Mouse (Mus musculus): ENCODE measurements around the gene BC030499.
A peak's percentile ranks its signal among the peaks of the same experiment; 100 is the strongest.

The BC030499 gene

GRCm38 (mm10) chr11:78290654-78291053, at the start of gene BC030499:
Gene BC030499, plus strand, starts transcription at chr11:78290841.
- no peak for DNase-seq

DNA sequence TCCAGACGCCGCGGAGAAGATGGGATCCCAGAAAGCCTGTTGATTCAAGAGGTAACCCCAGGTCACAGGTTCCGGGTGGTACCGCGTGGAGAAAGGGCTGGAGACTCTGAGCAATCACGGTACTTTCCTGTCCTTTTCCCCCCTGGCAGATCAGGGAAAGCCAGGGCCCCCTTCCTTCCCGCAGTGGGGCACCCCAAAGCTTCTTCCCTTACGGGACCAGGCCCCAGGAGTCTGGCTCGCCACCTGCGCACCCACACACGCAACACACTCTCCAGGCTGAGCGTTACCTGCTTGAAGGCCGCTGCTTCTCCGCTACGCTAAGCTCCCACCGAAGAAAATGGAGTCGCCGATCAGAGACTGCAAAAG, 45.4 kb upstream of the BC030499 start:
- DNase-seq: no peak

- peak; percentile 93 for DNase-seq
Measured at GRCm38 (mm10) chr11:78245627-78246317, 44.9 kb upstream of the BC030499 start, which contains the start of the genes Sdf2 and Supt6. Gene Sdf2, plus strand, starts transcription at chr11:78245746. Gene Supt6, minus strand, starts transcription at chr11:78245987.

- DNase-seq: no peak
Measured at GRCm38 (mm10) chr11:78246318-78247011, 44.2 kb upstream of the BC030499 start.

- no peak for DNase-seq
Measured at GRCm38 (mm10) chr11:78247012-78247348, 43.7 kb upstream of the BC030499 start.

- peak; percentile 18 for DNase-seq
Measured at GRCm38 (mm10) chr11:78247727-78248140, 42.9 kb upstream of the BC030499 start.

DNA sequence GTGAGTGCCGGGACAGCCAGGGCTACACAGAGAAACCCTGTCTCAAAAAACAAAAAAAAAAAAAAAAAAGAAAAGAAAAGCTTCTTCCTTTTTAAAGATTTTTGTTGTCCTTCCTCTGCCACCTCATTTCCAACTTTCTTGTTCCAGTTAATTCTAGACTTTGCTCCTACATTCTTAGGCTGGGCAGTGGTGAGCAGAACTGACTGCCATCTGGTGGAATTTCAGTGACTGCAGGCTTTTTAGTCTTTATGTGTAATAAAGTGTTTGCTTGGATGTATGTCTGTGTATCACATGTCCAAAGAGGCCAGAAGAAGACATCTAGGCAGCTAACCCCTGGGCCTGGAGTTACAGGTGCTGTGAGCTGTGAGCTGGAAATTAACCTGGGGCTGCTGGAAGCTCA, 34.0 kb upstream of the BC030499 start:
- no peak for DNase-seq

GRCm38 (mm10) chr11:78260489-78261258, 30.0 kb upstream of the BC030499 start:
- DNase-seq: no peak

DNA sequence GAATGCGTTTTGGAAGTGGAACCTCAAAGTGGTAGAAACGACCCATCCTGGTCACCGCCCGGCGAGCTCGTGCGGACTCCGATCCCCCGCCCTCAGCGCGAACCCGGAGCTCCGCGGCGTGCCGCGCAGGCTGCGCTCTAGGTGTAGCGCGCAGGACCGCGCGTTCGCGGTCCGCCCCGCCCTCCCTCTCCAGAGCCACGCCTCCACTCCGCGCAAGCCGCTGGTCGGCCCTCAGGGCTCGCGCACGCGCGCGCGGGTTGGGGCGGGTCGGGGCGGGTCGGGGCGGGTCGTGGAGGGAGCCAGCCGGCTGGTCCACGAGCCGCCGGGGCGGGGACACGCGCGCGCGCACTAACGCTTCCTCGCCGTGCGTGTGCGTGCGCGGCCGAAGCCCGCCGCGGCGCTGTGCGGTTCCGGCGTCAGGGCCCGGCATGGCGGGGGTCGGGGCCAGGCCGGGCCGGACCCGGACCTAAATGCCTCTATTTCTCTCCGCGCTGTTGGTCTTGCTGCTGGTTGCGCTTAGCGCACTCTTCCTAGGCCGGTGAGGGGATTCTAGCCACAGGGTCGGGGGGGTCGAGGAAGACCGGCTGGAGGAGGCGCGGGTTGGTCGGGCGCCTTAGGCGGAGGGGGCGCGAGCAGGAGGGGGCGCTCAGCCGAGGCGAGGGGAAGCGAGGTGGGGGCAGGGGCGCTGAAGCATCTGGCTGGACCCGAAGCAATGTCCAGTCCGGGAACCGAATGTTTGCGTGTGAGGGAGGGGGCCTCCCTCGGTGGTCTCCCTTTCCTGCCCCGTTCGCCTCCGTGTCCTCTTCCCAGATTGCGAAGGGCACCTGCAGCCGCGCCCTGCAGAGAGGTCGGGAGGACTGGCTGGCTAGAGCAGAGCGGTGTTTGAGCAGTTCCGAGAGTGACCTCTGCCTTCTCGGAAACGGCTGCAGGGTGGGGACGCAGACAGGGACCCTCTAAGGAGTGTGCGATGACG, 29.0 kb upstream of the BC030499 start, which contains the start of gene 2610507B11Rik:
TSS of gene 2610507B11Rik (plus strand) at position 373 of the 973 bp plus-strand sequence.
- DNase-seq: peak; percentile 98

- DNase-seq: peak; percentile 82
Measured at GRCm38 (mm10) chr11:78262550-78262949, 28.1 kb upstream of the BC030499 start.

DNA sequence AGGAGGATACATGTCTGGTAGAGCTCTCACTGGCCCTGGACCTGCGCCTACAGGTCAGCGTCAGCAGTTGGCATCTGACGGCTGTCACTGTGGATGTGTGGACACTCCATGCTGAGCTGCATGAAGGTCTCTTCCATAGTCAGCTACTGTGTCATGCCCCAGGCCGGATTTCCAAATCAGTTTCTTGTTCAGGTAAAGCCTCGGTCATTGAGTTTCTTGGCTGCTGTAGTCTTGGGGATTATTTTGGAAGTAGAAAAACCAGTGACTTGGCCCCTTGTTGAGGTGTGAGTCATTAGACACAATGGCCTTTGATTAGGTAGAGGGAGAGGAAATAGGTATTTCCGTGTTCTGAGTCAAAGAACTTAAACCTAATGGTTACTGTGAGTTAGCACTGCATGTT, 25.1 kb upstream of the BC030499 start:
- no peak for DNase-seq

GRCm38 (mm10) chr11:78271986-78272385, 18.7 kb upstream of the BC030499 start:
- DNase-seq: no peak

DNA sequence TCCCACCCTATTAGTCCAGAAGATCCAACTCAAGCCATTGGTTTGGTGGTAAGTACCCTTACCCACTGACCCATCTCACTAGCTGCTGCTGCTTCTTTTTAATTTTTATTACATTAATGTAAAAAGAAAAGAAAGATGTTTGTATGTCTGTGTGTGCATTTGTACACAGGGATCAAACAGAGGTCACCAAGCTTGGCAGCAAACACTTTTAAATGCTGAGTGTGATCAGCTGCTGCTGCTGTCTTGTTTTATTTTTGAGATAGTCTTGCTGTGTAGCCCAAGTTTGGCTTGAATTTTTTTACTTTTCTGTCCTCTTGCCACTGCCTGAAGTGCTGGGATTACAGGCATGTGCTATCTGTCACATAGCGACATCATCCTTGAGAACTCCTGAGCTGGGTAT, 15.0 kb upstream of the BC030499 start:
- DNase-seq: no peak

DNA sequence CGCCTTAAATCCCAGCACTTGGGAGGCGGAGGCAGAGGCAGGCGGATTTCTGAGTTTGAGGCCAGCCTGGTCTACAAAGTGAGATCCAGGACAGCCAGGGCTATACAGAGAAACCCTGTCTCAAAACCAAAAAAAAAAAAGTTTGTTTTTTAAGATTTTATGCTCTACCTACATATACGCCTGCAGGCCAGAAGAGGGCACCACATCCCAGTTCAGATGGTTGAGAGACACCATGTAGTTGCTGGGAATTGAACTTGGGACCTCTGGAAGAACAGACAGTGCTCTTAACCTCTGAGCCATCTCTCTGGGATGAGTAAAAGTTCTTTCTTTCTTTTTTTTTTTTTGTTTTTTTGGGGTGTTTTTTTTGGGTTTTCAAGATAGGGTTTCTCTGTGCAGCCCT, 14.5 kb upstream of the BC030499 start:
- DNase-seq: peak; percentile 5

DNA sequence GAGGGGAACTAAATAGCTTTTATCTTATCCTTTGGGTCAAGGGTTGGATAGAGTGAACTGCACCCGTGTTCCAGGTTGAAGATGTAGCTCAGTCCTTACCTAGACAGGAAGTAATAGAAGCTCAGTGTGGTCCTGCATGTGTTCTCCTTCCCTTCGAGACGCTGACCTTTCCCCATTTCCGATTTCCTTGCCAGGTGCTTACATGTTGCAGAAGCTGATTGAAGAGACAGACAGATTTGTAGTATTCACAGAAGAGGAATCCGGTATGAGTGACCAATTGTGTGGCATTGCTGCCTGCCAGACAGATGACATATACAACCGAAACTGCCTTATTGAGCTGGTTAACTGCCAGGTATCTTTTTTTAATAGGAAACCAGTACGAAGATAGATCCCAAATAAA, 11.8 kb upstream of the BC030499 start:
- DNase-seq: no peak

DNA sequence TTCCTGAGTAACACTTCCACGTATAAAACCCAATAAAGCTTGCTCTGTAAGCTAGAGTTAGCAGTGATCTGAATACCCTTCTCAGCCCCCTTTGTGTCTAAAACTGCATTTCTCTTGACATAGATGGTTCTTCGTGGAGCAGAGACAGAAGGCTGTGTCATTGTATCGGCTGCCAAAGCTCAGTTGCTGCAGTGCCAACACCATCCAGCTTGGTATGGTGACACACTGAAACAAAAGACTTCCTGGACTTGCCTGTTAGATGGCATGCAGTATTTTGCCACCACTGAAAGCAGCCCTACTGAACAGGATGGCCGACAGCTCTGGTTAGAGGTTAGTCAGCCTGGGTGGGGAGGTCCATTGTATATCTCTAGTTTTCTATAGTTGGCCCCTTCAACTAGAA, 11.1 kb upstream of the BC030499 start:
- DNase-seq: no peak

- no peak for DNase-seq
Measured at GRCm38 (mm10) chr11:78289146-78289763, 1.4 kb upstream of the BC030499 start.

DNA sequence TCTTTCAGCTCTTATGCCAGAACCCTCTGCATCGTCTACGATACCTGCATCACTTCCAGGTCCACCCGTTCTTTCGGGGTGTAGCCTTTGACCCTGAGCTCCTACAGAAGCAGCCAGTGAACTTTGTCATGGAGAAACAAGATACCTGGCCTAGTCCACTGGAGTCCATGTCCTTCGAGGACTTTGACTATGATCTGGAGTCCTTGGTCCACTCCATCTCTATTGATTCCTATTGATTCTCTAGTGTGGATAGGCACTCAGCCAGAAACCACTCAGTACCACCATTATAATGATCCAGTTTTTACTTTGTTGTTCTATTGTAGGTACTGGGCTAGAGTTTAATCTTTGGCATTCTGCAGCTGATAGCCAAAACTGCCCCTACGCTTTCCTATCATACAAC, 3.9 kb downstream of the BC030499 start:
- DNase-seq: no peak

GRCm38 (mm10) chr11:78300917-78301316, 10.3 kb downstream of the BC030499 start:
- no peak for DNase-seq

DNA sequence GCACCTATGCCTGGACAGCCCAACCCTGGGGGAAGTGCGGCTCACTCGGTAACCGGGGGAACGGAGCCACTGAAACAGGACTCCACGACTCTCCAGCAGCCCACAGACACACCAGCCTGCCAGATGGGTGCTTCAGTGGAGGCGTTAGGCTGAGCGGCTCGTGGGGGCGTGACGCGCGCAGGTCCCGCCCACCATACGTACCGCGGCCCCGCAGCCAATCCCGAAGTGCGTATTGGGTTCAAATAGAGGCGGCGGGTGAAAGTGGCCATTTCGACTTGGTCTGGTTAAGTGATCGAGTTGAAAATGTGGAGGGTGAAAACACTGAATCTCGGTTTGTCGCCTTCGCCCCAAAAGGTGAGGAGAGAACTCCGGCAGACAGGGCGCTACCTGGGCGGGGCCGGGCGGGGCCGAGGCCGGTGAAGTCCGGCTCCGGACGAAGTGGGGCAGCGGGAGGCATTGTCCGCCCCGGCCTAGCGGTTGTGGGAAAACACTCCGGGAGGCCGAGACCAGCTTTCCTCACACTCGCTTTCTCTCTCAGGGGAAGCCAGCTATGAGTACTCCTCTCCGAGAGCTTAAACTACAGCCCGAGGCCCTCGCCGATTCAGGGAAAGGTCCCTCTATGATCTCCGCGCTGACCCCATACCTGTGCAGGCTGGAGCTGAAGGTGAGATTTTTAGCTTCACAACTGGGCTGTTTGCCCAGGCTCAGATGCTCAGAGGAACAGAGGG, 10.9 kb downstream of the BC030499 start, which contains the start of gene Spag5:
TSS of gene Spag5 (plus strand) at position 173 of the 728 bp plus-strand sequence.
- peak; percentile 96 for DNase-seq

GRCm38 (mm10) chr11:78305272-78305671, 14.6 kb downstream of the BC030499 start:
- no peak for DNase-seq

All from embryo, embryonic 11 days (tissue).